Mouse (Mus musculus) liver, adult 2 months (tissue): ENCODE results near the gene Gadd45gip1.
A peak's percentile ranks its signal among the peaks of the same experiment; 100 is the strongest.

ENCODE experiments used
- CTCF ChIP-seq: fragments of 200-500 bp; IDR thresholded peaks from 2 replicates; pipeline ENCODE4 v1.5.1; 2011; ENCODE audit warnings: low read depth, low read length, control low read depth
- POLR2A ChIP-seq: fragments of 200-500 bp; IDR thresholded peaks from 2 replicates; pipeline ENCODE4 v1.6.1; 2011; ENCODE audit warnings: low read length, control low read depth; ENCODE audit not compliant: insufficient read depth; ENCODE audit errors: extremely low read depth

DNA sequence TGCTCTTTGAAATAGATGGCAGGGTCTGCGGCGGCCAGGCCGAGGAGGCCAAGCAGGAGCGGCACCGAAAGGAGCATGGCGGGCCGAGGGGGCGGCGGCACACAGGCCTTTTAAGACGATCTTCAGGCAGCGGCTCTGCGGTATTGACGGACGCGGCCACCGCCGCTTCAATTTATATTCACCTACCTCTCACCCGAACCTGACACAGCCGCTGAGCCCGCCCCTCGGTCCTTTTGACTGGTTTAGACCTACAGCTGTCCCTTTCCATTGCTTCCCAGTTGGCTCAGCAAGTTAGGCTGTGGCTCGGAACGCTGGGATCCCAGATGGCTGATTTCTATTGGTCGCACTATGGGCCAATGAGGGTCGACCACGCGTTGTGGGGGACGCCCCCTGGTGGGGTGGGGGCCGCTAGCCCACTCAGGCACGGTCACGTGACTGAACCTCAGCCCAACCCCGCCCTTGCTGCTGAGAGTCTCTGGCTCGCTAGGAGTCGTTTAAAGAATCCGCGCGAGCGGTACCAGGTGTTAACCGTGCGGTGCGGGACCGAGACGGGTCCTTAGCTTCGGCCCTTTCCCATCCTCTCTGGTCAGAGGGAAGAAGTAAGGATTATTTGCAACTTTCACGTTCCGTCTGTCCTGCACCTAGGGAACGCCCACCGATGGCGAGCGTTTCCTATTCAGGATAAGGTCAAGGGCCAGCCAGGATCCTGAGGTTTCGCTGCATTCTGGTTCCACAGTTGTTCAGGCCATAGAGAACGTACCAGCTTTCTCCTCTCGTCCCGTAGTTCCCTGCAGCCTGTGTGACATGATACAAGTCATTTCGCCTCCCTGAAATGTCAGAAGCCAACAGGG is 15.6 kb downstream of the Gadd45gip1 start, which contains the start of gene Calr:
- TF ChIP-seq CTCF, result 0 out of 2 replicates have a peak, but pooled peaks have one; percentile 2
- peak; percentile 99 for TF ChIP-seq POLR2A
